Mouse (Mus musculus) limb, embryonic 12.5 days (tissue): ENCODE results near the gene Rplp0. TPM values are rescaled to one million over a fixed set of nuclear protein-coding genes. Genes with fewer than 3 reads are reported as not detected.
"Not testable (repeated sequence)": the region's sequence is repeated elsewhere in the genome, so short reads cannot be mapped to it uniquely, and the experiment has no call there.

Experiments used
- ATAC-seq: fragments of 200-750 bp; cut with Nextera tagmentation; 2 replicates; pipeline ENCODE4 v1.8.0; 2017; ENCODE audit warnings: low read depth, moderate TSS enrichment; ENCODE audit not compliant: insufficient number of reproducible peaks, insufficient read depth, low FRiP score, low TSS enrichment
- H3K27ac ChIP-seq: fragments of 300-500 bp; sonication (generic); 2 replicates; pipeline ENCODE4 v1.5.1; 2016; ENCODE audit warnings: mild to moderate bottlenecking, moderate library complexity
- H3K27me3 ChIP-seq: fragments of 300-500 bp; sonication (generic); 2 replicates; pipeline ENCODE4 v1.6.1; 2016; ENCODE audit warnings: mild to moderate bottlenecking, moderate library complexity
- H3K36me3 ChIP-seq: fragments of 300-500 bp; sonication (generic); 2 replicates; pipeline ENCODE4 v1.6.1; 2016; ENCODE audit warnings: mild to moderate bottlenecking, moderate library complexity
- H3K4me1 ChIP-seq: fragments of 300-500 bp; sonication (generic); replicated peaks from 2 replicates; pipeline ENCODE4 v1.6.1; 2016
- H3K4me2 ChIP-seq: fragments of 300-500 bp; sonication (generic); 2 replicates; pipeline ENCODE4 v1.6.1; 2016; ENCODE audit warnings: mild to moderate bottlenecking, moderate library complexity
- H3K4me3 ChIP-seq: fragments of 300-500 bp; sonication (generic); replicated peaks from 2 replicates; pipeline ENCODE4 v1.5.1; 2016; ENCODE audit warnings: mild to moderate bottlenecking
- H3K9ac ChIP-seq: fragments of 300-500 bp; sonication (generic); replicated peaks from 2 replicates; pipeline ENCODE4 v1.6.1; 2016; ENCODE audit warnings: mild to moderate bottlenecking, moderate library complexity
- H3K9me3 ChIP-seq: fragments of 300-500 bp; sonication (generic); 2 replicates; pipeline ENCODE4 v1.6.1; 2016; ENCODE audit warnings: mild to moderate bottlenecking, moderate library complexity
- WGBS: fragments of 180-500 bp; shearing (Covaris S2); methylation state at CpG from one replicate; pipeline ENCODE4 v1.1.7; 2016; 5-methylcytosine and 5-hydroxymethylcytosine counted together
- polyA plus RNA-seq: library from polyadenylated mRNA; unstranded; fragments of >200 nt; fragmentation: Nextera tagmentation; extraction: Ambion mirVana; gene quantifications from 2 replicates; pipeline ENCODE4 v1.2.1, GENCODE M21; 2016

Gene Rplp0
- polyA plus RNA-seq, 1 experiment from 2014 or later: 1,237 TPM

GRCm38 (mm10) chr5:115518214-115518613, 41.1 kb upstream of the Rplp0 start:
- Histone ChIP-seq H3K36me3 (peaks cover 30% of the 10 kb centered on the region; the same call in 1 of the 2 replicates), H3K4me1 (peaks cover 57% of the 10 kb centered on the region)
- not testable (repeated sequence) for H3K9me3 ChIP-seq, ATAC-seq, H3K4me3 ChIP-seq, H3K9ac ChIP-seq, H3K4me2 ChIP-seq, H3K27me3 ChIP-seq, H3K27ac ChIP-seq
- WGBS: 94% methylated on average over 8 of the region's 8 CpGs

DNA sequence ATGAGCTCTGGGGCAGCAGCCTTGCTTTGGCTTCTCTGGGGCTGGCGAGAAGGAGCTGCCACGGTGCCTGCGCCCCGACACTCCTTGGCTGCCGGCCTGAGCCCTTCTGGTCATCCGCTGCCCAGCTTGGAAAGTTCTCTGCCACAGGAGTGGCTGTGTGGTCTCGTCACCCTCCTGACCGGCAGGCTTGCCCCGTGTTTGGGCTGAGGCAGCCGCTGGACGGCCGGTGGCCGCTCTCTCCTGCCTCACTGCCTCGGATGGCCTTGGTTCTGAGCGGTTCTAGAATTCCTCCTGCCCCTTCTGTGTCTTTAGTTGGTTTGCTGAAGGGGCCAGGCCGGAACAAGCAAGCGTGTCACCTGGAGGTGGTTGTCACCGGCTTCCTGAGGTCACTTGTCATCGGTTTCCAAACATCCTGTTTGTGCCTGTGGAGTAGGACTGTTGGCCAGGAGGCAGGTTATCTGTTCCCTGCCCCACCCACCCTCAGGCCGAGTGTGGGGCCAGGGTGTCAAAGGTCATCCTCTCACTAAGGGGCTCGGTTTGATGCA, 38.9 kb upstream of the Rplp0 start:
- no peak overlapping the region for H3K4me3 ChIP-seq
- H3K9me3 ChIP-seq: no peaks in the 10 kb centered on the region
- no peak for ATAC-seq
- peak overlapping the region; percentile 87 for H3K27ac ChIP-seq
- no peaks in the 10 kb centered on the region for H3K27me3 ChIP-seq
- peaks cover 24% of the 10 kb centered on the region; the same call in 1 of the 2 replicates for H3K36me3 ChIP-seq
- H3K4me2 ChIP-seq: no peak overlapping the region
- H3K9ac ChIP-seq: no peak overlapping the region
- peaks cover 59% of the 10 kb centered on the region for H3K4me1 ChIP-seq
- 65% methylated on average over 21 of the region's 21 CpGs for WGBS

GRCm38 (mm10) chr5:115521553-115522461, 37.5 kb upstream of the Rplp0 start:
- Histone ChIP-seq H3K27me3 (no peaks in the 10 kb centered on the region), H3K4me1 (peaks cover 63% of the 10 kb centered on the region), H3K9ac (no peak overlapping the region), H3K27ac (peak overlapping the region; percentile 87), H3K4me2 (peak overlapping the region; percentile 16), H3K9me3 (no peaks in the 10 kb centered on the region), H3K36me3 (peaks cover 18% of the 10 kb centered on the region; the same call in 1 of the 2 replicates), H3K4me3 (no peak overlapping the region)
- no peak for ATAC-seq
- WGBS: 47% methylated on average over 20 of the region's 21 CpGs

- Histone ChIP-seq H3K27me3 (no peaks in the 10 kb centered on the region), H3K4me3 (no peak overlapping the region), H3K4me2 (no peak overlapping the region), H3K9me3 (no peaks in the 10 kb centered on the region), H3K4me1 (peaks cover 68% of the 10 kb centered on the region), H3K27ac (peak overlapping the region; percentile 87), H3K9ac (no peak overlapping the region), H3K36me3 (peaks cover 10% of the 10 kb centered on the region; the same call in 1 of the 2 replicates)
- 59% methylated on average over 4 of the region's 4 CpGs for WGBS
- ATAC-seq: no peak
Observed at GRCm38 (mm10) chr5:115522531-115522930, 36.7 kb upstream of the Rplp0 start.

DNA sequence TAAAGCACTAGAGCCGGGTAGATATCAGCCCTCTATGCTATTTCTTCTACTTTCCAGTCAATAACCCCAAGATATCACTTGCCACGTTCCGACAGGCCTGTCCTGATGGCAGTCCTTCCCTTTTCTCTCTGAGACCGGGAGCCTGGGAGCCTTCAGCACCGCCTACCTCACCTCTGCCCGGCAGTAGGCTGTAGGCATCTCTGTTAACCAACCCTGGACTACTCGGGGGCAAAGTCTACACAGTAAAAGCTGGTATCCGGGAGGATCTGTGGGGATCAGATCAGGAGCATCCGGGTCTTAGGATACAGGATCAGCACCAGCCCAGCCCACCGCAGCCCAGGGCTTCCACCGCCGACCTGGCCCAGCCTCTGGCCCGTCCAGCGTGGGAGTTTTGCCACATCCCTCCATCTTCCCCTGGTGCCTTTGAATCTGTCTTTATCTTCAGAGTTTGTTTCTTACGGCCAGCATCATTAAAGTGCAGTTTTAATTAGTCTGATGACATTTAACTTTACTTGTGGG, 36.2 kb upstream of the Rplp0 start:
- peak overlapping the region; percentile 87 for H3K27ac ChIP-seq
- peaks cover 9% of the 10 kb centered on the region; the same call in 1 of the 2 replicates for H3K36me3 ChIP-seq
- H3K9ac ChIP-seq: no peak overlapping the region
- H3K27me3 ChIP-seq: no peaks in the 10 kb centered on the region
- no peak overlapping the region for H3K4me3 ChIP-seq
- H3K4me2 ChIP-seq: no peak overlapping the region
- 69% methylated on average over 15 of the region's 15 CpGs for WGBS
- no peaks in the 10 kb centered on the region for H3K9me3 ChIP-seq
- no peak for ATAC-seq
- peaks cover 71% of the 10 kb centered on the region for H3K4me1 ChIP-seq

DNA sequence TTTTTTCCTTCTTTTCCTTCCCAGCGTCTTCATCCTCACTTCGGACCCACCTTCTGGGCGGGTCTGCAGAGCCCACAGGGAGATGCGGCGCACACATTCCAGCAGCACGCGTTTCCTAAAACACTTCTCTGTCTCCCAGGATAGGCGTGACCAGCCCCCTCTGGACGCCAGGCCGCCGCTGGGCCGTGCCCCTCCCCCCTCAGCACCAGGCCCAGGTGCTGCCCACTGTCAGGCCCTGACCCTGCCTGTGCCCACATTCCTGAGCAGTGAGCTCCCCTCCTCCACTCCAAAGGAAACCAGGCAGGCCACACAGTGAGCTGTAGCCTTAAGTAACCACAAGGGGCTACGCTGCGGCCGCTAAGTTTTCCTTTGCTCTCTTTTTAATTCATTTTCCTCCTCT, 35.3 kb upstream of the Rplp0 start:
- Histone ChIP-seq H3K9ac (peak overlapping the region; percentile 45), H3K4me2 (peak overlapping the region; percentile 48), H3K4me3 (no peak overlapping the region), H3K27ac (peak overlapping the region; percentile 87), H3K4me1 (peaks cover 75% of the 10 kb centered on the region), H3K9me3 (no peaks in the 10 kb centered on the region), H3K27me3 (no peaks in the 10 kb centered on the region), H3K36me3 (peaks cover 7% of the 10 kb centered on the region; the same call in 1 of the 2 replicates)
- ATAC-seq: peak; percentile 70
- WGBS: 6% methylated on average over 15 of the region's 15 CpGs

DNA sequence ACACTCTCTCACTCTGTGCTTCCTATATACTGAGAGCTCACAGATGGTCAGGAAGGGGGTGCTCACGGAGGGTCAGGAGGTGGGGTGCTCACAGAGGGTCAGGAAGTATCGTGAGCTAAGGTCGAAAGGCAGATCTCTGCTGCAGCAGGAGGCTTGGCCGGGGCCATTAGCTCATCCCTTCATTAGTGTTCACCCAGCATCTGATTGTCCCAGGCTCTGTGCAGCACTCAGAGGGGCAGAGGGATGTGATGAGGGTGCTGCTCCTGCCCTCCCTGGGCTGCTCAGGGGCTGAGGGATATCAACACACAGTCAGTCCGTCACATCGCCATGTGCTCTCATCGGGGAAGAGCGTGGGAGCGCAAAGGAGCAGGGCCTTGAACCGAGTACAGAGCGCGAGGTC, 34.8 kb upstream of the Rplp0 start:
- ATAC-seq: peak; percentile 8; the same call in 1 of the 2 replicates
- H3K4me1 ChIP-seq: peaks cover 80% of the 10 kb centered on the region
- no peaks in the 10 kb centered on the region for H3K9me3 ChIP-seq
- H3K36me3 ChIP-seq: 0 out of 2 replicates have a peak, but pooled peaks cover 6% of the 10 kb centered on the region
- peak overlapping the region; percentile 87 for H3K27ac ChIP-seq
- H3K4me3 ChIP-seq: no peak overlapping the region
- no peaks in the 10 kb centered on the region for H3K27me3 ChIP-seq
- 44% methylated on average over 12 of the region's 12 CpGs for WGBS
- H3K4me2 ChIP-seq: peak overlapping the region; percentile 48
- H3K9ac ChIP-seq: peak overlapping the region; percentile 45; the same call in 1 of the 2 replicates

GRCm38 (mm10) chr5:115525416-115525815, 33.9 kb upstream of the Rplp0 start:
- H3K36me3 ChIP-seq: 0 out of 2 replicates have a peak, but pooled peaks cover under 1% of the 10 kb centered on the region
- H3K4me1 ChIP-seq: peaks cover 85% of the 10 kb centered on the region
- no peak overlapping the region for H3K9ac ChIP-seq
- no peaks in the 10 kb centered on the region for H3K9me3 ChIP-seq
- no peak for ATAC-seq
- H3K27me3 ChIP-seq: no peaks in the 10 kb centered on the region
- H3K4me3 ChIP-seq: no peak overlapping the region
- H3K27ac ChIP-seq: peak overlapping the region; percentile 47
- 83% methylated on average over 4 of the region's 4 CpGs for WGBS
- no peak overlapping the region for H3K4me2 ChIP-seq

DNA sequence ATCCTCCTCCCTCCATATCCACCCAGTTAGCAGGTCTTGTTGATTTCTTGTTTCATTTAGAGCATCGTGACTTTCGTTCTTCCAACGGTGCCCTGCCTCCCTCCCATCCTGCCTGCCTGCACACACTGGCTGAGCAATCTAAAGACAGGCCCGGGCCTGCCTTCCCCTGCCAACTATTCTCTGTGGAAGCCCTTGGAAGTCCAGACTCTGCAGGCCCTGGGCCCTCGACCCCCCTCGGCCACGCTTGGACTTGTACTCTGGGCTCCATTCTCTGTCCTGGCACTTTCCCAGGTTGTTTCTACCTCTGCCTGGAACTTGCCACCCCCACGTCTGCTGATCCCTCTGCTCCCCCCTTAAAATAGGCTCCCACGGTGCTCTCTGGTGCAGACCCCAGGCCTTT, 33.3 kb upstream of the Rplp0 start:
- peak overlapping the region; percentile 24; the same call in 1 of the 2 replicates for H3K9ac ChIP-seq
- 79% methylated on average over 9 of the region's 9 CpGs for WGBS
- no peak overlapping the region for H3K4me3 ChIP-seq
- no peaks in the 10 kb centered on the region for H3K9me3 ChIP-seq
- peak overlapping the region; percentile 47 for H3K27ac ChIP-seq
- H3K36me3 ChIP-seq: no peaks in the 10 kb centered on the region
- no peaks in the 10 kb centered on the region for H3K27me3 ChIP-seq
- peaks cover 87% of the 10 kb centered on the region for H3K4me1 ChIP-seq
- no peak for ATAC-seq
- H3K4me2 ChIP-seq: no peak overlapping the region

DNA sequence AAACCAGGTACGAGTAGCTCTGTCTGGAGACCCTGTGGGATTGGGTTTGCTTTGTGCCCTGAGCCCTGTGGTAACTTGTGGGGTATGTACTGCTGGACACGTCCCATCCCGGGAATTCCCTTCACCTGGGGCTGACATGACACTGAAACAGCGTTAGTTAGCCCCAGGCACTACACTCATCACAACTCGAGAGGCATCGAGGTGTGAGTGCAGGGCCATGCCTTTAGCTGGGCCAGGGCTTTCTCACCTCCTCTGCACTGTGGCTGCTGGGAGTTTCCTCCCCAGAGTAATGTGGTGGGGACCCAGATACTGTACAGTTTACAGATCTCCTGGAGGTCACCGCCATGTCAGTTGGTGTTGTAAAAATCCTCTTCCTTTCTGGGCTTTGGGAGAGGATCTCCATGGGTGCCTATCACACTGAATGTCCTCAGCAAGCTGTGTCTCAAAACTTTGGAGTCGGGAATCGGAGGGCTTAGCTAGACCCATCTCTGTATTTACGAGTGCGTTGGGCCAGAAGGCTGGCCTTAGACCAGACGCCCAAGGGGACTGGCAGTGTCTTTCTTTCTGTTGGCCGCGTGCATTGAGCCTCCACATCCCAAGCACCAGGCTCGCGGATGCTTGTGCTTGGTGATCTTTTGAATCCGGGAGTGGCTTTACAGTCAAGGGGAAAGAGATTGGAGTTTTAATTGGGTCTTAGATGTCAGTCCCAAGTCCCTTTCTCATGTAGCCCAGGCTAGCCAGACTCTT, 32.6 kb upstream of the Rplp0 start:
- no peak overlapping the region for H3K9ac ChIP-seq
- no peak overlapping the region for H3K4me3 ChIP-seq
- H3K9me3 ChIP-seq: no peaks in the 10 kb centered on the region
- no peak overlapping the region for H3K4me2 ChIP-seq
- H3K27ac ChIP-seq: peak overlapping the region; percentile 47; the same call in 1 of the 2 replicates
- ATAC-seq: no peak
- 85% methylated on average over 17 of the region's 17 CpGs for WGBS
- no peaks in the 10 kb centered on the region for H3K27me3 ChIP-seq
- H3K4me1 ChIP-seq: peaks cover 89% of the 10 kb centered on the region
- H3K36me3 ChIP-seq: no peaks in the 10 kb centered on the region
